Mouse (Mus musculus): Measurements from ENCODE around the gene Wipf1.

DNA sequence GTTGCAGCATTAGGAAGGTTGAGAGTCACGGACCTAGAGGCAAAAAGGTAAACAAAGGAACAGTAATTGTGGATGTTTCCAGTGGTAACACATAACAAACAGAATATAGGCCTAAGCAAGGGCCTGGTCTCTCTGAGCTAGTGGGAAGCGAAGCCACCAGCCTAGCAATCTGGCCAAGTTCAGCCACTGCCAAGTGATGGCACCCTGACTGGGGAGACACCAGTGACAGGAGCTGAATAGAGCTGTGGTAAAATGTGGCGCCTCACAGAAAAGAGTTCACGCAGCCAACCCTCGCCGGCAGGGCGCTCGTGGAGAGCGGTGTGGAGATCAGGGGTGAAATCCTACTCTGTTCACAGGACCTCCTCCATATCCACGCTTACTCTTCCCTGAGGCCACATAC is 63.1 kb downstream of the Wipf1 start:
- TF ChIP-seq CTCF (conservative IDR thresholded peaks at IDR 0.05; ENCODE audit: insufficient read depth, insufficient read length, low read depth, low read length): no peak
- no peak for TF ChIP-seq POLR2A (IDR thresholded peaks at IDR 0.05; ENCODE audit: low read depth, low read length)

All from kidney, adult 2 months (tissue).